ENCODE assay signal across 8 mouse cellular contexts in the genomic region with DNA sequence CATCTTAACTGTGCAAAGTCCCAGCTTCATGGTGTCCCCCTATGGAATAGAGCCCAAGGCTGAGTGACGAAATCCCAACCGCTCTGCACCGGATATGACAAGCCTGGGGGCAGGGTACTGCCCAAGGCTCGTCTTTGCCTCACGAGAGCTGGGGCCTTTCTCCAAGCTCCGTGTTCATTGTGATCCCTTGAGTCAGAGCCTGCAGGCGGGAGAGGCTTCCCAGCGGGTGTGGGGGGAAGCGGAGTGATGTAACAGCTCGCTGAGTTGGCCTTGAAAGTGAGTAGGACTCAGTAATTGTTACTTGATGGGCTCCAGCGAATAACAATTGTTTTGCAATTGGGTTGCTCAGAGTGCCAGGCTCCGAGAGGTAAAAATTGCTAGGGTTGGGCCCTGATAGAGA. TPM values are rescaled to one million over a fixed set of nuclear protein-coding genes. Genes with fewer than 3 reads are reported as not detected.
A peak's percentile ranks its signal among the peaks of the same experiment; 100 is the strongest.
DNase-seq lines count a peak whose midpoint lies in the region; ATAC-seq and TF ChIP-seq lines count a peak whose summit lies in the region.

No protein-coding gene starts in this region.

- H3K9me3 ChIP-seq in embryonic facial prominence, embryonic 14.5 days (ENCODE audit: control insufficient read depth, low read length), result no peaks in the 10 kb centered on the region
- H3K9me3 ChIP-seq in embryonic facial prominence, embryonic 10.5 days, result no peaks in the 10 kb centered on the region
- no peaks in the 10 kb centered on the region for H3K9me3 ChIP-seq in liver, embryonic 16.5 days (replicated peaks; ENCODE audit: control insufficient read depth, low read length)
- no peaks in the 10 kb centered on the region for H3K9me3 ChIP-seq in intestine, postnatal 0 days (ENCODE audit: control insufficient read depth)
- H3K9me3 ChIP-seq in neural tube, embryonic 15.5 days (replicated peaks), result no peaks in the 10 kb centered on the region

- ATAC-seq in embryonic facial prominence, embryonic 14.5 days (ENCODE audit: low read depth), result peak; percentile 33; the same call in 1 of the 2 replicates
- ATAC-seq in liver, embryonic 16.5 days (ENCODE audit: low read depth), result no peak
- ATAC-seq in intestine, postnatal 0 days, result no peak
- ATAC-seq in neural tube, embryonic 15.5 days (ENCODE audit: low FRiP score), result no peak

- no peaks in the 10 kb centered on the region for H3K27me3 ChIP-seq in embryonic facial prominence, embryonic 14.5 days (replicated peaks; ENCODE audit: control insufficient read depth, insufficient read depth, low read length)
- H3K27me3 ChIP-seq in embryonic facial prominence, embryonic 10.5 days (replicated peaks; ENCODE audit: low read depth, poor library complexity, severe bottlenecking), result no peaks in the 10 kb centered on the region
- peaks cover 2% of the 10 kb centered on the region for H3K27me3 ChIP-seq in liver, embryonic 16.5 days (ENCODE audit: control insufficient read depth, insufficient read depth, low read depth, low read length)
- H3K27me3 ChIP-seq in intestine, postnatal 0 days (replicated peaks; ENCODE audit: control insufficient read depth, insufficient read depth, low read length), result no peaks in the 10 kb centered on the region
- H3K27me3 ChIP-seq in neural tube, embryonic 15.5 days (replicated peaks), result no peaks in the 10 kb centered on the region

- H3K4me3 ChIP-seq in embryonic facial prominence, embryonic 14.5 days (ENCODE audit: low read depth, low read length), result no peak overlapping the region
- no peak overlapping the region for H3K4me3 ChIP-seq in embryonic facial prominence, embryonic 10.5 days
- no peak overlapping the region for H3K4me3 ChIP-seq in liver, embryonic 16.5 days (ENCODE audit: low read depth, low read length)
- no peak overlapping the region for H3K4me3 ChIP-seq in intestine, postnatal 0 days (ENCODE audit: low read depth, low read length)
- H3K4me3 ChIP-seq in neural tube, embryonic 15.5 days (replicated peaks), result no peak overlapping the region

- TF ChIP-seq CTCF in intestine, postnatal 0 days (IDR thresholded peaks at IDR 0.05; ENCODE audit: low read depth), result no peak

- H3K36me3 ChIP-seq in embryonic facial prominence, embryonic 14.5 days (ENCODE audit: control insufficient read depth, insufficient read depth, low read length), result no peaks in the 10 kb centered on the region
- H3K36me3 ChIP-seq in embryonic facial prominence, embryonic 10.5 days (replicated peaks), result no peaks in the 10 kb centered on the region
- no peaks in the 10 kb centered on the region for H3K36me3 ChIP-seq in liver, embryonic 16.5 days (ENCODE audit: control insufficient read depth, insufficient read depth)
- no peaks in the 10 kb centered on the region for H3K36me3 ChIP-seq in intestine, postnatal 0 days (ENCODE audit: control insufficient read depth, insufficient read depth)
- H3K36me3 ChIP-seq in neural tube, embryonic 15.5 days, result no peaks in the 10 kb centered on the region

- H3K27ac ChIP-seq in embryonic facial prominence, embryonic 14.5 days (replicated peaks; ENCODE audit: low read depth, low read length), result no peak overlapping the region
- no peak overlapping the region for H3K27ac ChIP-seq in embryonic facial prominence, embryonic 10.5 days (replicated peaks)
- H3K27ac ChIP-seq in liver, embryonic 16.5 days (ENCODE audit: low read length), result no peak overlapping the region
- H3K27ac ChIP-seq in intestine, postnatal 0 days (ENCODE audit: low read depth, low read length), result no peak overlapping the region
- no peak overlapping the region for H3K27ac ChIP-seq in neural tube, embryonic 15.5 days (replicated peaks)

- no peak overlapping the region for H3K9ac ChIP-seq in embryonic facial prominence, embryonic 14.5 days (ENCODE audit: low read depth, low read length)
- H3K9ac ChIP-seq in liver, embryonic 16.5 days (ENCODE audit: low read depth, low read length), result no peak overlapping the region
- no peak overlapping the region for H3K9ac ChIP-seq in intestine, postnatal 0 days (ENCODE audit: low read depth, low read length)
- H3K9ac ChIP-seq in neural tube, embryonic 15.5 days (replicated peaks), result no peak overlapping the region

- 35% methylated on average over 12 of the region's 12 CpGs for whole genome bisulfite sequencing in embryonic facial prominence, embryonic 14.5 days
- 39% methylated on average over 12 of the region's 12 CpGs for WGBS in embryonic facial prominence, embryonic 10.5 days
- WGBS in liver, embryonic 16.5 days (ENCODE audit: insufficient replicate concordance), result 45% methylated on average over 12 of the region's 12 CpGs
- 47% methylated on average over 12 of the region's 12 CpGs for WGBS in intestine, postnatal 0 days
- 53% methylated on average over 12 of the region's 12 CpGs for WGBS in neural tube, embryonic 15.5 days

- H3K4me2 ChIP-seq in embryonic facial prominence, embryonic 14.5 days (ENCODE audit: low read depth, low read length), result no peak overlapping the region
- H3K4me2 ChIP-seq in liver, embryonic 16.5 days (ENCODE audit: low read depth, low read length), result 0 out of 2 replicates have a peak overlapping the region, but pooled peaks have one; percentile 17
- no peak overlapping the region for H3K4me2 ChIP-seq in intestine, postnatal 0 days (replicated peaks; ENCODE audit: low read depth)
- no peak overlapping the region for H3K4me2 ChIP-seq in neural tube, embryonic 15.5 days

- no peak for DNase-seq in embryonic facial prominence, embryonic 14.5 days (ENCODE audit: low spot score)
- no peak for DNase-seq in embryonic facial prominence, embryonic 10.5 days (ENCODE audit: low spot score)
- peak; percentile 41 for DNase-seq in urinary bladder, postnatal 14 days (ENCODE audit: low spot score)
- no peak for DNase-seq in urinary bladder, postnatal 25 days (ENCODE audit: low spot score)
- DNase-seq in thymus, postnatal 0 days (ENCODE audit: low spot score), result no peak

- H3K4me1 ChIP-seq in embryonic facial prominence, embryonic 14.5 days (ENCODE audit: control insufficient read depth, insufficient read depth, low read length), result no peaks in the 10 kb centered on the region
- H3K4me1 ChIP-seq in embryonic facial prominence, embryonic 10.5 days, result peaks cover 14% of the 10 kb centered on the region; the same call in 1 of the 2 replicates
- peaks cover 38% of the 10 kb centered on the region for H3K4me1 ChIP-seq in liver, embryonic 16.5 days (ENCODE audit: control insufficient read depth, low read depth, low read length)
- no peaks in the 10 kb centered on the region; the same call in 1 of the 2 replicates for H3K4me1 ChIP-seq in intestine, postnatal 0 days (replicated peaks; ENCODE audit: control insufficient read depth, insufficient read depth, low read length)
- no peaks in the 10 kb centered on the region for H3K4me1 ChIP-seq in neural tube, embryonic 15.5 days

RNA-seq across cellular contexts. Expression of gene Odc1, which starts 34.4 kb away (rescaled TPM):
- 180 and 213 TPM in 2 replicates for polyA plus RNA-seq in embryonic facial prominence, embryonic 14.5 days (2014; fragmentation: Nextera tagmentation; extraction: Ambion mirVana)
- polyA plus RNA-seq in embryonic facial prominence, embryonic 10.5 days (2016; fragmentation: Nextera tagmentation; extraction: Ambion mirVana), result 264 and 283 TPM in 2 replicates
- 301 and 303 TPM in 2 replicates for polyA plus RNA-seq in liver, embryonic 16.5 days (2015; fragmentation: Nextera tagmentation; extraction: Ambion mirVana)
- 86.7 and 87.8 TPM in 2 replicates for polyA plus RNA-seq in intestine, postnatal 0 days (2015; fragmentation: Nextera tagmentation; extraction: Ambion mirVana)
- 101 and 116 TPM in 2 replicates for polyA plus RNA-seq in thymus, postnatal 0 days (2015; fragmentation: Nextera tagmentation; extraction: Ambion mirVana)
- polyA plus RNA-seq in neural tube, embryonic 15.5 days (2015; fragmentation: Nextera tagmentation; extraction: Ambion mirVana), result 104 and 117 TPM in 2 replicates
